Mouse (Mus musculus) olfactory bulb, adult 2 months (tissue): ENCODE data around the gene Zkscan3.

ENCODE experiments used
- CTCF ChIP-seq: fragments of 200-500 bp; IDR thresholded peaks from 2 replicates; pipeline ENCODE4 v1.5.1; 2012; ENCODE audit warnings: low read depth, mild to moderate bottlenecking, low read length, moderate library complexity; ENCODE audit not compliant: insufficient read depth
- POLR2A ChIP-seq: fragments of 200-500 bp; IDR thresholded peaks from 2 replicates; pipeline ENCODE4 v1.6.1; 2012; ENCODE audit warnings: mild to moderate bottlenecking, low read depth, low read length, moderate library complexity; ENCODE audit not compliant: insufficient read depth

DNA sequence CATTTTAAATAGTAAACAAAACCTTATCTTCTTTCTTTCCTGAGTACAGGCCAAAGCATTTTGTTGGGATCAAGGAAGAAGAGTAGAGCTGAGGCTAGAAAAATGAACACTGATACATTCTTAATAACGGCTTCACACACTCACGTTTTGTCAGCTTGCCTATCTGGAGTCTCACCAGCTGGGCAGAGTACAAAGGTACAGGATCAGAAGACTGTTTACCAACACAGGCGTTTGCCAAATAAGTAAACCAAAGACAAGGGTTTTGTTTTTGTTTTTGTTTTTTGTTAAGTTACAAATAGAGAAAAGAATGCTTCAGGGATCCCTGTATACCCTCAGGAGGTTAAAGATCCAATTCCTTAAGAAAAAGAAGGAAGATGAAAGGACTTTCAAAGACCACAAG, 1.4 kb downstream of the Zkscan3 start:
- TF ChIP-seq POLR2A (no peak), CTCF (no peak)
